In genomic region chr19:3853891-3854290, GRCm38 (mm10) we compare ENCODE assay signal across 8 mouse cellular contexts. TPM values are rescaled to one million over a fixed set of nuclear protein-coding genes. Genes with fewer than 3 reads are reported as not detected.
DNase-seq lines count a peak whose midpoint lies in the region; ATAC-seq and TF ChIP-seq lines count a peak whose summit lies in the region.

No protein-coding gene starts in this region.

- peaks cover 0 to 4% of the 10 kb centered on the region in 2 experiments; a peak in 1 of 4 replicates for H3K4me1 ChIP-seq in MEL (ENCODE audit: control insufficient read depth in 1 of 2, insufficient read depth in 2 of 2, low read length in 2 of 2)
- H3K4me1 ChIP-seq in hindbrain, embryonic 12.5 days, result peaks cover 31% of the 10 kb centered on the region
- peaks cover 36% of the 10 kb centered on the region for H3K4me1 ChIP-seq in midbrain, embryonic 12.5 days

- no peak overlapping the region for H3K27ac ChIP-seq in MEL (ENCODE audit: control insufficient read depth, low read depth, low read length)
- no peak overlapping the region for H3K27ac ChIP-seq in hindbrain, embryonic 12.5 days
- H3K27ac ChIP-seq in midbrain, embryonic 12.5 days (replicated peaks), result no peak overlapping the region

- peaks cover 25% of the 10 kb centered on the region for H3K79me2 ChIP-seq in MEL (ENCODE audit: control insufficient read depth, insufficient read depth, low read length, poor library complexity)

- no peak for TF ChIP-seq CTCF in MEL (IDR thresholded peaks at IDR 0.05 in 2 of 3, conservative IDR thresholded peaks at IDR 0.05 in 1 of 3; ENCODE audit: control insufficient read depth in 1 of 3, insufficient read depth in 1 of 3, low read depth in 2 of 3, low read length in 3 of 3, poor library complexity in 1 of 3, severe bottlenecking in 1 of 3)

- peak; percentile 52 for DNase-seq in layer of hippocampus, adult 11-12 months (ENCODE audit: low spot score)
- DNase-seq in layer of hippocampus, postnatal 36 days, result no peak
- peak; percentile 27 for DNase-seq in MEL (ENCODE audit: low read depth, low spot score)
- no peak for DNase-seq in T-cell, adult 2 months (ENCODE audit: low spot score)

- ATAC-seq in hindbrain, embryonic 12.5 days (ENCODE audit: low FRiP score), result no peak
- ATAC-seq in midbrain, embryonic 12.5 days (ENCODE audit: low FRiP score, low read depth), result no peak
- no peak for ATAC-seq in inflammation-experienced regulatory T-cells, adult 6 months
- ATAC-seq in erythroblast, adult 5-6 weeks (replicated peaks; ENCODE audit: low FRiP score, poor library complexity, severe bottlenecking), result no peak

- no peak overlapping the region for H3K4me3 ChIP-seq in MEL (ENCODE audit: control insufficient read depth in 1 of 2, insufficient read depth in 1 of 2, low read depth in 2 of 2, low read length in 2 of 2)
- H3K4me3 ChIP-seq in hindbrain, embryonic 12.5 days, result no peak overlapping the region
- H3K4me3 ChIP-seq in midbrain, embryonic 12.5 days, result no peak overlapping the region

- no peaks in the 10 kb centered on the region for H3K27me3 ChIP-seq in MEL (ENCODE audit: control insufficient read depth in 1 of 2, insufficient read depth in 2 of 2, low read length in 2 of 2)
- H3K27me3 ChIP-seq in hindbrain, embryonic 12.5 days, result no peaks in the 10 kb centered on the region
- H3K27me3 ChIP-seq in midbrain, embryonic 12.5 days, result no peaks in the 10 kb centered on the region

- no peaks in the 10 kb centered on the region for H3K9me3 ChIP-seq in MEL (replicated peaks; ENCODE audit: insufficient read depth, low read length)
- H3K9me3 ChIP-seq in hindbrain, embryonic 12.5 days (replicated peaks), result no peaks in the 10 kb centered on the region
- H3K9me3 ChIP-seq in midbrain, embryonic 12.5 days, result no peaks in the 10 kb centered on the region

- no peak overlapping the region for H3K9ac ChIP-seq in MEL (ENCODE audit: control insufficient read depth, low read depth, low read length, poor library complexity, severe bottlenecking)
- H3K9ac ChIP-seq in hindbrain, embryonic 12.5 days, result no peak overlapping the region
- H3K9ac ChIP-seq in midbrain, embryonic 12.5 days (replicated peaks), result no peak overlapping the region

- peaks cover 0 to 11% of the 10 kb centered on the region in 2 experiments; a peak in 2 of 4 replicates for H3K36me3 ChIP-seq in MEL (ENCODE audit: control insufficient read depth in 1 of 2, insufficient read depth in 2 of 2, low read length in 2 of 2)
- no peaks in the 10 kb centered on the region for H3K36me3 ChIP-seq in hindbrain, embryonic 12.5 days
- H3K36me3 ChIP-seq in midbrain, embryonic 12.5 days, result no peaks in the 10 kb centered on the region

- no peak for TF ChIP-seq RAD21 in MEL (IDR thresholded peaks at IDR 0.05; ENCODE audit: low read depth, low read length)

- peak overlapping the region; percentile 15; the same call in 1 of the 2 replicates for H3K4me2 ChIP-seq in hindbrain, embryonic 12.5 days (replicated peaks)
- H3K4me2 ChIP-seq in midbrain, embryonic 12.5 days (replicated peaks), result 0 out of 2 replicates have a peak overlapping the region, but pooled peaks have one; percentile 73

- no peak for TF ChIP-seq EP300 in MEL (IDR thresholded peaks at IDR 0.05; ENCODE audit: low read depth in 1 of 2, low read length in 2 of 2)

- TF ChIP-seq POLR2A in MEL (IDR thresholded peaks at IDR 0.05; ENCODE audit: control insufficient read depth in 1 of 2, insufficient read depth in 1 of 2, low read depth in 1 of 2, low read length in 2 of 2, poor library complexity in 1 of 2), result no peak

- 80% methylated on average over 1 of the region's 1 CpGs for WGBS in hindbrain, embryonic 12.5 days
- WGBS in midbrain, embryonic 12.5 days, result 92% methylated on average over 1 of the region's 1 CpGs

TF ChIP-seq in MEL, 35 proteins besides CTCF, POLR2A, EP300 and RAD21:
- no peak for TF ChIP-seq MYC (IDR thresholded peaks at IDR 0.05; ENCODE audit: low read depth, low read length)
- TF ChIP-seq ZMIZ1 (IDR thresholded peaks at IDR 0.05; ENCODE audit: low read depth, low read length), result no peak
- no peak for TF ChIP-seq ETS1 (IDR thresholded peaks at IDR 0.05; ENCODE audit: low read depth, low read length)
- TF ChIP-seq POLR2AphosphoS2 (IDR thresholded peaks at IDR 0.05; ENCODE audit: low read length), result no peak
- TF ChIP-seq ELF1 (IDR thresholded peaks at IDR 0.05; ENCODE audit: low read depth, low read length), result no peak
- no peak for TF ChIP-seq TCF12 (IDR thresholded peaks at IDR 0.05; ENCODE audit: low read depth, low read length)
- no peak for TF ChIP-seq GATA1 (IDR thresholded peaks at IDR 0.05; ENCODE audit: low read depth, low read length)
- no peak for TF ChIP-seq KAT2A (conservative IDR thresholded peaks at IDR 0.05; ENCODE audit: low read depth, low read length)
- no peak for TF ChIP-seq POLR2AphosphoS5 (IDR thresholded peaks at IDR 0.05; ENCODE audit: borderline replicate concordance, low read depth, low read length)
- no peak for TF ChIP-seq JUND (IDR thresholded peaks at IDR 0.05; ENCODE audit: low read depth, low read length)
- no peak for TF ChIP-seq MYB (IDR thresholded peaks at IDR 0.05; ENCODE audit: low read depth, low read length)
- no peak for TF ChIP-seq SMC3 (IDR thresholded peaks at IDR 0.05; ENCODE audit: low read depth, low read length)
- TF ChIP-seq CHD1 (IDR thresholded peaks at IDR 0.05; ENCODE audit: low read depth, low read length), result no peak
- no peak for TF ChIP-seq RCOR1 (IDR thresholded peaks at IDR 0.05; ENCODE audit: low read depth, low read length)
- TF ChIP-seq E2F4 (IDR thresholded peaks at IDR 0.05; ENCODE audit: borderline replicate concordance, low read depth, low read length), result no peak

RNA-seq across cellular contexts. Expression of gene Chka, which starts 2.3 kb away (rescaled TPM):
- 100 to 1,000 TPM; 106 to 122 TPM for total RNA-seq in layer of hippocampus, postnatal 36 days (2021)
- 11.1 and 12.5 TPM in 2 replicates for total RNA-seq in MEL (2012; rRNA removed)
- 10 to 100 TPM in 1 of 2 experiments, not detected in 1; 21.0 TPM for polyA plus RNA-seq in MEL (2012; ENCODE audit: insufficient read depth in 1 of 2, insufficient read length in 2 of 2, low read depth in 1 of 2, low replicate concordance in 2 of 2, missing spikeins in 1 of 2)
- 63.2 and 66.8 TPM in 2 replicates for polyA plus RNA-seq in hindbrain, embryonic 12.5 days (2016; fragmentation: Nextera tagmentation; extraction: Ambion mirVana)
- 69.1 and 73.9 TPM in 2 replicates for polyA plus RNA-seq in midbrain, embryonic 12.5 days (2016; fragmentation: Nextera tagmentation; extraction: Ambion mirVana)
- polyA plus RNA-seq in inflammation-experienced regulatory T-cells, adult 6 months (2017; shearing (Covaris generic)), result 1 to 10 TPM; 1.6 to 4.9 (median 4.3) TPM
- total RNA-seq in erythroblast, adult 5-6 weeks (2015; ENCODE audit: low replicate concordance), result 6.1 and 9.4 TPM in 2 replicates
- 6.2 and 7.4 TPM in 2 replicates for total RNA-seq in erythroblast, adult 5-6 weeks (2017; ENCODE audit: low replicate concordance)

RNA-seq across cellular contexts. Expression of gene Tcirg1, which starts 53.0 kb away (rescaled TPM):
- 10 to 100 TPM; 20.2 to 22.4 TPM for total RNA-seq in layer of hippocampus, postnatal 36 days (2021)
- total RNA-seq in MEL (2012; rRNA removed), result 17.0 and 21.4 TPM in 2 replicates
- polyA plus RNA-seq in MEL (2012; ENCODE audit: insufficient read depth in 1 of 2, insufficient read length in 2 of 2, low read depth in 1 of 2, low replicate concordance in 2 of 2, missing spikeins in 1 of 2), result 10 to 100 TPM in 1 of 2 experiments, not detected in 1; 32.6 TPM
- polyA plus RNA-seq in hindbrain, embryonic 12.5 days (2016; fragmentation: Nextera tagmentation; extraction: Ambion mirVana), result 24.9 and 29.9 TPM in 2 replicates
- 16.3 and 18.7 TPM in 2 replicates for polyA plus RNA-seq in midbrain, embryonic 12.5 days (2016; fragmentation: Nextera tagmentation; extraction: Ambion mirVana)
- polyA plus RNA-seq in inflammation-experienced regulatory T-cells, adult 6 months (2017; shearing (Covaris generic)), result 10 to 100 TPM; 57.2 to 85.0 (median 60.4) TPM
- 41.2 and 46.3 TPM in 2 replicates for total RNA-seq in erythroblast, adult 5-6 weeks (2015; ENCODE audit: low replicate concordance)
- total RNA-seq in erythroblast, adult 5-6 weeks (2017; ENCODE audit: low replicate concordance), result 22.2 and 37.2 TPM in 2 replicates

RNA-seq across cellular contexts. Expression of gene Ndufs8, which starts 58.7 kb away (rescaled TPM):
- total RNA-seq in layer of hippocampus, postnatal 36 days (2021), result 100 to 1,000 TPM; 133 to 144 TPM
- 204 and 205 TPM in 2 replicates for total RNA-seq in MEL (2012; rRNA removed)
- polyA plus RNA-seq in MEL (2012; ENCODE audit: insufficient read depth in 1 of 2, insufficient read length in 2 of 2, low read depth in 1 of 2, low replicate concordance in 2 of 2, missing spikeins in 1 of 2), result 100 to 1,000 TPM in 1 of 2 experiments, not detected in 1; 243 TPM
- polyA plus RNA-seq in hindbrain, embryonic 12.5 days (2016; fragmentation: Nextera tagmentation; extraction: Ambion mirVana), result 180 and 207 TPM in 2 replicates
- 193 and 210 TPM in 2 replicates for polyA plus RNA-seq in midbrain, embryonic 12.5 days (2016; fragmentation: Nextera tagmentation; extraction: Ambion mirVana)
- polyA plus RNA-seq in inflammation-experienced regulatory T-cells, adult 6 months (2017; shearing (Covaris generic)), result 100 to 1,000 TPM; 219 to 266 (median 256) TPM
- total RNA-seq in erythroblast, adult 5-6 weeks (2015; ENCODE audit: low replicate concordance), result 55.8 and 64.4 TPM in 2 replicates
- total RNA-seq in erythroblast, adult 5-6 weeks (2017; ENCODE audit: low replicate concordance), result 11.0 and 14.0 TPM in 2 replicates

Comparison
In these comparisons a context has a peak if more than half of its experiments do, and no peak if none do; other contexts are left out.
1. DNase-seq: peak in layer of hippocampus, adult 11-12 months (single experiment) and MEL (single experiment); none in layer of hippocampus, postnatal 36 days (0 of 2) and T-cell, adult 2 months (single experiment).